Mouse (Mus musculus): Measurements from ENCODE around the gene Ankrd6. TPM values are rescaled to one million over a fixed set of nuclear protein-coding genes. Genes with fewer than 3 reads are reported as not detected.

Ankrd6 gene
- total and polyA plus RNA-seq, 3 experiments: 1.1 to 4.9 (median 4.1) TPM

DNA sequence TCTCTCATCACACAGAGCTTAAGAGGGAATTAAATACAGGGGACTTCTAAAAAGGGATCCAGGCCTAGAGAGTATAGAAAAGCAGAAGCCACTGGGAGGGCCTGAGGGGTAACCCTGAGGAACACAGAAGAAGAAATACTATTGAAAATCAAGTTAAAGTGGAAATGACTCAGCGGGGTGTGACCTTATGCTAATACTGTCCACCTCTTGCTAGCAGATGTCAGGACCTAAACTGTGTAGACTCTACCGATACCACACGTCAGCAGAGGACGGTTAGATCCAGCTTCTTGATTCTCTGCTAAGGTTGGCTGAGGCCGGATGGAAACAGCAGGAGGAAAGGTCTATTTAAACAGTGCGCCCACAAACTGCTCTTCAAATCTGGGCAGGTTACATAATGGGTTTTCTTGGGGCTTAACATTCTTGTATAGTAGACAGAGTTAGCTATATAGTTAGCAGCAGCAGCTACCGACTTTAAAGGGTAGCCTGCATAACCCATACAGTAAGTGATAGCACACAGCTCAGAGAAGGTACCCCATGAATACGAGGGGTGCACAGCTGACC is 78.4 kb downstream of the Ankrd6 start:
- H3K36me3 ChIP-seq (ENCODE audit: control insufficient read depth, insufficient read depth, low read length): no peaks in the 10 kb centered on the region
- no peaks in the 10 kb centered on the region for H3K4me1 ChIP-seq (ENCODE audit: control insufficient read depth, insufficient read depth, low read length)
- DNase-seq: no peak
- TF ChIP-seq CTCF (IDR thresholded peaks at IDR 0.05) (no peak), POLR2A (IDR thresholded peaks at IDR 0.05; ENCODE audit: insufficient read depth, low read depth, low read length) (no peak), EP300 (IDR thresholded peaks at IDR 0.05; ENCODE audit: insufficient read depth, low read depth, low read length) (no peak)
- intact Hi-C loops (cut with DNase I): no loop called here
- no peak overlapping the region for H3K4me3 ChIP-seq
- WGBS: 71% methylated on average over 8 of the region's 8 CpGs
- H3K27me3 ChIP-seq (ENCODE audit: control insufficient read depth, insufficient read depth, low read length): no peaks in the 10 kb centered on the region
- H3K9ac ChIP-seq (ENCODE audit: low read depth, low read length): no peak overlapping the region
- H3K27ac ChIP-seq: no peak overlapping the region
- no peaks in the 10 kb centered on the region for H3K79me2 ChIP-seq (replicated peaks; ENCODE audit: control insufficient read depth, insufficient read depth, low read length)

DNA sequence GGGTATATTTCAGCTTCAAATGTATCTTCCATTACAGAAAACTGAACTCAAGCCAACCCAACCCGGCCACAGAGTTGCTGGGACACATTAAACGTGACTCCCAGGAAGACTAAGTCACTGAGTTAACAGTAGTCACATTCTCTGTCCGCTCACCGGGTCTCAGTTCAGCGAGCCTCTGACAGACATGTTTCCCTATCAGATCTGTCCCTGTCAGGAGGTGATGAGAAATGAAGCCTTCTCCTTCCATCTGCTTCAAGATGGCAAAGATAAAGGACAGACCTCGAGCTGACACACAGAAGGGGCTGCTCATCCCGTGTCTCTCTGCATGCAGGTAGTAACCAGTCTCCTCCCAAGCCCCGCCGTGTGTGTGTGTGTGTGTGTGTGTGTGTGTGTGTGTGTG is 81.3 kb downstream of the Ankrd6 start:
- no peaks in the 10 kb centered on the region for H3K36me3 ChIP-seq (ENCODE audit: control insufficient read depth, insufficient read depth, low read length)
- no peak overlapping the region for H3K9ac ChIP-seq (ENCODE audit: low read depth, low read length)
- H3K27me3 ChIP-seq (ENCODE audit: control insufficient read depth, insufficient read depth, low read length): no peaks in the 10 kb centered on the region
- no peak overlapping the region for H3K27ac ChIP-seq
- TF ChIP-seq CTCF (IDR thresholded peaks at IDR 0.05) (no peak), EP300 (IDR thresholded peaks at IDR 0.05; ENCODE audit: insufficient read depth, low read depth, low read length) (no peak), POLR2A (IDR thresholded peaks at IDR 0.05; ENCODE audit: insufficient read depth, low read depth, low read length) (no peak)
- H3K4me3 ChIP-seq: no peak overlapping the region
- WGBS: 30% methylated on average over 9 of the region's 9 CpGs
- intact Hi-C loops (cut with DNase I): no loop called here
- no peaks in the 10 kb centered on the region for H3K4me1 ChIP-seq (ENCODE audit: control insufficient read depth, insufficient read depth, low read length)
- DNase-seq: no peak
- H3K79me2 ChIP-seq (replicated peaks; ENCODE audit: control insufficient read depth, insufficient read depth, low read length): no peaks in the 10 kb centered on the region

DNA sequence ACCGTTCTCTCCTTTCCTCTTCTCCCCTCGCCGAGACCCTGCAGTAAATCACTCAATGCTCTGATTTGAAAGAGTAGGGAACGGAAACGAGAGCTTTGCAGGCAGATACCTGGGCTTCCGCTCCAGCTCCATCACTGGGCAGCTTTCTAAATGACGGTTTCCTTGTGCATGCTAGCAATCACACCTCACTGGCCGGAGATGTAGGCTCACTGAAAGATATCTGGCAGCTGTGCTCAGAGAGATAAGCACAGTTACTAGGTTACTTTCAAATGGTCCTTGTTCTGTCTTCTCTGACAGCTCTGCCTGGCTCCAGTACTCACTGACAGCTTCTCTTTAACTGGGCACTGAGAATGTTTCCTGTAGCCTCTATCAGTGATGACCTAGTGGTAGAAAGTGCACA is 81.8 kb downstream of the Ankrd6 start:
- no peak for DNase-seq
- H3K4me1 ChIP-seq (ENCODE audit: control insufficient read depth, insufficient read depth, low read length): no peaks in the 10 kb centered on the region
- H3K27ac ChIP-seq: no peak overlapping the region
- no peaks in the 10 kb centered on the region for H3K79me2 ChIP-seq (replicated peaks; ENCODE audit: control insufficient read depth, insufficient read depth, low read length)
- H3K9ac ChIP-seq (ENCODE audit: low read depth, low read length): no peak overlapping the region
- no peak overlapping the region for H3K4me3 ChIP-seq
- H3K36me3 ChIP-seq (ENCODE audit: control insufficient read depth, insufficient read depth, low read length): no peaks in the 10 kb centered on the region
- intact Hi-C loops (cut with DNase I): no loop called here
- no peak for TF ChIP-seq POLR2A (IDR thresholded peaks at IDR 0.05; ENCODE audit: insufficient read depth, low read depth, low read length)
- no peak for TF ChIP-seq EP300 (IDR thresholded peaks at IDR 0.05; ENCODE audit: insufficient read depth, low read depth, low read length)
- TF ChIP-seq CTCF (IDR thresholded peaks at IDR 0.05): no peak
- H3K27me3 ChIP-seq (ENCODE audit: control insufficient read depth, insufficient read depth, low read length): no peaks in the 10 kb centered on the region
- 14% methylated on average over 8 of the region's 8 CpGs for WGBS

DNA sequence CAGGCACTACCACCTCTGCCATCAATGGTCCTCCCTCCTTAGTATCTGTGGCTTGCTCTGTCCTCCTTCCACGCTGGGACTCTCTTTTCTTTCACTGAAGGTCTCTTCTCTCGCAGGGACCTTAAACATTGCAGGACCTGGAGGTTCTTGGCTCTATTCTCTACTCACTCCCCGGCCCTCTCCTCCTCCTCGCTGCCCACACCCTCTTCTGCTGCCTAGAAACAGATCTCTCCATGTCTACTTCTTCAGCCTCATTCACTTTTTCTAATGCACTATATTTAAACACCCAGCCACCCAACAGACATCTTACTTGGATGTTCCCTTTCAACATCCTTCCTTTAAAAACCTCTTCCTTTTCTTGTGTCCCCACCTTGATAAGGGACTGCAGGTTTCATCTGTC is 82.2 kb downstream of the Ankrd6 start:
- intact Hi-C loops (cut with DNase I): no loop called here
- no peak for DNase-seq
- no peak overlapping the region for H3K4me3 ChIP-seq
- H3K4me1 ChIP-seq (ENCODE audit: control insufficient read depth, insufficient read depth, low read length): no peaks in the 10 kb centered on the region
- H3K36me3 ChIP-seq (ENCODE audit: control insufficient read depth, insufficient read depth, low read length): no peaks in the 10 kb centered on the region
- H3K79me2 ChIP-seq (replicated peaks; ENCODE audit: control insufficient read depth, insufficient read depth, low read length): no peaks in the 10 kb centered on the region
- TF ChIP-seq CTCF (IDR thresholded peaks at IDR 0.05): no peak
- no peak for TF ChIP-seq POLR2A (IDR thresholded peaks at IDR 0.05; ENCODE audit: insufficient read depth, low read depth, low read length)
- TF ChIP-seq EP300 (IDR thresholded peaks at IDR 0.05; ENCODE audit: insufficient read depth, low read depth, low read length): no peak
- WGBS: 52% methylated on average over 4 of the region's 4 CpGs
- no peak overlapping the region for H3K9ac ChIP-seq (ENCODE audit: low read depth, low read length)
- no peak overlapping the region for H3K27ac ChIP-seq
- no peaks in the 10 kb centered on the region for H3K27me3 ChIP-seq (ENCODE audit: control insufficient read depth, insufficient read depth, low read length)

DNA sequence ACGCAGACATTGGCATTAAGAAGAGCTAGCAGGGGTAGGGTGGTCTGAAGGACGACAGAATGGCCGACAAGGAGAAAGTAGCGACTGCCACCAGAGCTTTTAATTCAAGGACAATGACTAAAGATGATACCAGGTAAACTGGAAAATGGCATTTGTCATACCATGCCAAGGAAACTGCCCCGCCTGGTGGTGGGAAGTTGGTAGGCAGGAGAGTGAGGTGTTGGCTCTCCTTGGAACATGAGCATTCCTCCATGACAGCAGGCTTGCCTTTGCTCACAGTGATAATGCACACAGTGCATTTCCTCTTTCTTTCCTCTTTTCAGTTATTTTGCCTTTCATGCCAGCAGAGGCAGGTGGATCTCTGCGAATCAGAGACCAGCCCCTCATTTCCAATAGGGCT is 83.2 kb downstream of the Ankrd6 start:
- Histone ChIP-seq H3K27me3 (ENCODE audit: control insufficient read depth, insufficient read depth, low read length) (no peaks in the 10 kb centered on the region), H3K27ac (no peak overlapping the region), H3K79me2 (replicated peaks; ENCODE audit: control insufficient read depth, insufficient read depth, low read length) (no peaks in the 10 kb centered on the region), H3K9ac (ENCODE audit: low read depth, low read length) (no peak overlapping the region), H3K4me3 (no peak overlapping the region), H3K4me1 (ENCODE audit: control insufficient read depth, insufficient read depth, low read length) (no peaks in the 10 kb centered on the region), H3K36me3 (ENCODE audit: control insufficient read depth, insufficient read depth, low read length) (no peaks in the 10 kb centered on the region)
- 86% methylated on average over 6 of the region's 6 CpGs for WGBS
- intact Hi-C loops (cut with DNase I): no loop called here
- TF ChIP-seq EP300 (IDR thresholded peaks at IDR 0.05; ENCODE audit: insufficient read depth, low read depth, low read length) (no peak), CTCF (IDR thresholded peaks at IDR 0.05) (no peak), POLR2A (IDR thresholded peaks at IDR 0.05; ENCODE audit: insufficient read depth, low read depth, low read length) (no peak)
- DNase-seq: no peak

DNA sequence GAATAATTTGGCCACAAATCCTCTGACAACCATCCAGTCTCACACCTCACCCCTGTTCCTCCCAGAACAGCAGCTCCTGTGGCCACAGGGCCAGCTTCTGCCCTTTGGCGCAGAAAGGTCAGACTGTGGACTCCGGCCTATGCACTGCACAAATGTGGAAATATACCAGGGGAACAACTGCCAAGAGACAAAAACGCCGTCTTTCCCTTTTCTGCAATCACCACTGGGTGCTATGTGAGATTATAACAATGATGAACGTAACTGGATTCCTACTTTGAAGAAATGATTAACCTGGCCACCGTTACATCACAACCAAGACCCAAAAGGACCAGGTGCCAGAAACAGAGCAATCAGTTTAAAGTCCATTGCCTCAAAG is 85.8 kb downstream of the Ankrd6 start:
- H3K79me2 ChIP-seq (replicated peaks; ENCODE audit: control insufficient read depth, insufficient read depth, low read length): no peaks in the 10 kb centered on the region
- no peaks in the 10 kb centered on the region for H3K27me3 ChIP-seq (ENCODE audit: control insufficient read depth, insufficient read depth, low read length)
- H3K9ac ChIP-seq (ENCODE audit: low read depth, low read length): no peak overlapping the region
- no peak overlapping the region for H3K4me3 ChIP-seq
- DNase-seq: no peak
- 94% methylated on average over 6 of the region's 6 CpGs for WGBS
- no peaks in the 10 kb centered on the region for H3K36me3 ChIP-seq (ENCODE audit: control insufficient read depth, insufficient read depth, low read length)
- no peak overlapping the region for H3K27ac ChIP-seq
- no peaks in the 10 kb centered on the region for H3K4me1 ChIP-seq (ENCODE audit: control insufficient read depth, insufficient read depth, low read length)
- intact Hi-C loops (cut with DNase I): no loop called here
- TF ChIP-seq POLR2A (IDR thresholded peaks at IDR 0.05; ENCODE audit: insufficient read depth, low read depth, low read length) (no peak), EP300 (IDR thresholded peaks at IDR 0.05; ENCODE audit: insufficient read depth, low read depth, low read length) (no peak), CTCF (IDR thresholded peaks at IDR 0.05) (no peak)
